Mouse (Mus musculus): ENCODE data around the gene Rasal3.

- TF ChIP-seq GATA1 (IDR thresholded peaks at IDR 0.05; ENCODE audit: borderline replicate concordance, low read length) (no peak), FLI1 (IDR thresholded peaks at IDR 0.05; ENCODE audit: low read length) (no peak)
Observed at GRCm38 (mm10) chr17:32353696-32354095, 49.7 kb downstream of the Rasal3 start.
